Mouse (Mus musculus) liver, embryonic 12.5 days (tissue): ENCODE data around the gene Clcn3. TPM values are rescaled to one million over a fixed set of nuclear protein-coding genes. Genes with fewer than 3 reads are reported as not detected.
A peak's percentile ranks its signal among the peaks of the same experiment; 100 is the strongest.

ENCODE experiments used
- ATAC-seq: fragments of 200-750 bp; cut with Nextera tagmentation; 2 replicates; pipeline ENCODE4 v1.8.0; 2017; ENCODE audit warnings: moderate number of reproducible peaks, mild to moderate bottlenecking, moderate library complexity
- H3K27ac ChIP-seq: fragments of 300-500 bp; sonication (generic); 2 replicates; pipeline ENCODE4 v1.5.1; 2016; ENCODE audit warnings: mild to moderate bottlenecking
- H3K27me3 ChIP-seq: fragments of 300-500 bp; sonication (generic); replicated peaks from 2 replicates; pipeline ENCODE4 v1.6.1; 2016; ENCODE audit warnings: mild to moderate bottlenecking, moderate library complexity
- H3K36me3 ChIP-seq: fragments of 300-500 bp; sonication (generic); 2 replicates; pipeline ENCODE4 v1.6.1; 2016; ENCODE audit warnings: mild to moderate bottlenecking, moderate library complexity
- H3K4me1 ChIP-seq: fragments of 300-500 bp; sonication (generic); 2 replicates; pipeline ENCODE4 v1.6.1; 2016
- H3K4me2 ChIP-seq: fragments of 300-500 bp; sonication (generic); 2 replicates; pipeline ENCODE4 v1.6.1; 2016; ENCODE audit warnings: mild to moderate bottlenecking, moderate library complexity
- H3K4me3 ChIP-seq: fragments of 300-500 bp; sonication (generic); 2 replicates; pipeline ENCODE4 v1.5.1; 2016; ENCODE audit warnings: mild to moderate bottlenecking, moderate library complexity
- H3K9ac ChIP-seq: fragments of 300-500 bp; sonication (generic); 2 replicates; pipeline ENCODE4 v1.6.1; 2016; ENCODE audit warnings: mild to moderate bottlenecking, moderate library complexity
- H3K9me3 ChIP-seq: fragments of 300-500 bp; sonication (generic); replicated peaks from 2 replicates; pipeline ENCODE4 v1.6.1; 2016; ENCODE audit warnings: mild to moderate bottlenecking, moderate library complexity
- WGBS: fragments of 180-500 bp; shearing (Covaris S2); methylation state at CpG from one replicate; pipeline ENCODE4 v1.1.7; 2016; ENCODE audit not compliant: insufficient replicate concordance; 5-methylcytosine and 5-hydroxymethylcytosine counted together
- polyA plus RNA-seq: library from polyadenylated mRNA; unstranded; fragments of >200 nt; fragmentation: Nextera tagmentation; extraction: Ambion mirVana; gene quantifications from 2 replicates; pipeline ENCODE4 v1.2.1, GENCODE M21; 2016

The Clcn3 gene
- polyA plus RNA-seq, 1 experiment from 2014 or later = 44.9 TPM

- H3K4me2 ChIP-seq = peak overlapping the region; percentile 48
- no peaks in the 10 kb centered on the region for H3K27me3 ChIP-seq
- no peak for ATAC-seq
- H3K36me3 ChIP-seq = no peaks in the 10 kb centered on the region
- peak overlapping the region; percentile 39; the same call in 1 of the 2 replicates for H3K9ac ChIP-seq
- no peaks in the 10 kb centered on the region for H3K9me3 ChIP-seq
- 79% methylated on average over 4 of the region's 4 CpGs for WGBS
- H3K4me3 ChIP-seq = peak overlapping the region; percentile 23
- H3K4me1 ChIP-seq = peaks cover 55% of the 10 kb centered on the region
- H3K27ac ChIP-seq = peak overlapping the region; percentile 70
These were observed 31.8 kb downstream of the Clcn3 start for GRCm38 (mm10) chr8:60951271-60951670.

- peak overlapping the region; percentile 46 for H3K27ac ChIP-seq
- H3K36me3 ChIP-seq = no peaks in the 10 kb centered on the region
- H3K4me3 ChIP-seq = no peak overlapping the region
- peak overlapping the region; percentile 31 for H3K4me2 ChIP-seq
- 36% methylated on average over 4 of the region's 4 CpGs for WGBS
- ATAC-seq = no peak
- peaks cover 52% of the 10 kb centered on the region for H3K4me1 ChIP-seq
- H3K9ac ChIP-seq = no peak overlapping the region
- H3K27me3 ChIP-seq = no peaks in the 10 kb centered on the region
- no peaks in the 10 kb centered on the region for H3K9me3 ChIP-seq
These were observed 33.2 kb downstream of the Clcn3 start for GRCm38 (mm10) chr8:60949859-60950258.

DNA sequence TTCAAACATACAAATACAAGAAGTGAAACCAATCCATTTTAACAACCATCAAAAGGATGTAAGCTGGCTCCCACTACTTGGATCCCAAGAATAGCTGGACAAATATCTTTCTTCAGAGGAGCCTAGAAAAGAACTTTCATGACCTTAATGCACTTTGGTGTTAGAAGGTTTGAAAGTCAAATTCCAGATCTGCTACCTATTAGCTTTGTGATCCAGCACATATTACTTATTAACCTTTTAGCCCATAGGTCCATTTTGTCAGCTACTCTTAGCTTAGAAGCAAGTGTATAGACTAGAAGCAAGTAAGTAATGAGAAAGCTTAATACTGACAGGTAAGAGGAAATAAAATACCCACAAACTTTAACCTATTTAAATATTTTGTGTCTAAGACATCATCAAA, 35.6 kb downstream of the Clcn3 start:
- H3K27me3 ChIP-seq = no peaks in the 10 kb centered on the region
- peaks cover 52% of the 10 kb centered on the region for H3K4me1 ChIP-seq
- no peak overlapping the region for H3K4me2 ChIP-seq
- no peaks in the 10 kb centered on the region for H3K9me3 ChIP-seq
- no peak for ATAC-seq
- no peak overlapping the region for H3K4me3 ChIP-seq
- no peak overlapping the region for H3K9ac ChIP-seq
- no peaks in the 10 kb centered on the region for H3K36me3 ChIP-seq
- no peak overlapping the region for H3K27ac ChIP-seq

DNA sequence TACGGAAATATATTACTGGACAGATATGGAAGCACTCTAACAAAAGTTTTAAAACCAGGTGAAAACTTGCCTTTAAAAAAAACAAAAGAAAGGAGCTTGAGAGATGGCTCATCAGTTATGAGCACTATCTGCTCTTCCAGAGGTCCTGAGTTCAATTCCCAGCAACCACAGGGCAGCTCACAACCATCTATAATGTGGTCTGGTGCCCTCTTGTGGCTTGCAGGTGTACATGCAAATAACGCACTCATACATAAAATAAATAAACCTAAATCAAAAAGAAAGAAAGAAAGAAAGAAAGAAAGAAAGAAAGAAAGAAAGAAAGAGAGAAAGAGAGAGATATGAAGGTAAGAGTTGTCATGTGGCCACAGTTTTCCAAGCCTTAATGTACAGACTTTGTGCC, 40.2 kb downstream of the Clcn3 start:
- Histone ChIP-seq H3K4me1 (peaks cover 49% of the 10 kb centered on the region), H3K9ac (no peak overlapping the region), H3K27me3 (no peaks in the 10 kb centered on the region), H3K4me2 (no peak overlapping the region), H3K9me3 (no peaks in the 10 kb centered on the region), H3K4me3 (no peak overlapping the region), H3K36me3 (peaks cover 16% of the 10 kb centered on the region), H3K27ac (no peak overlapping the region)
- WGBS = 95% methylated on average over 2 of the region's 2 CpGs
- ATAC-seq = no peak

GRCm38 (mm10) chr8:60938717-60939424, 44.2 kb downstream of the Clcn3 start:
- Histone ChIP-seq H3K4me3 (no peak overlapping the region), H3K9ac (peak overlapping the region; percentile 2; the same call in 1 of the 2 replicates), H3K4me1 (peaks cover 39% of the 10 kb centered on the region), H3K4me2 (peak overlapping the region; percentile 44), H3K36me3 (peaks cover 54% of the 10 kb centered on the region), H3K27me3 (no peaks in the 10 kb centered on the region), H3K9me3 (no peaks in the 10 kb centered on the region), H3K27ac (peak overlapping the region; percentile 72)
- 16% methylated on average over 3 of the region's 3 CpGs for WGBS
- peak; percentile 85 for ATAC-seq

GRCm38 (mm10) chr8:60933617-60934016, 49.5 kb downstream of the Clcn3 start:
- H3K4me3 ChIP-seq = no peak overlapping the region
- no peak for ATAC-seq
- H3K27ac ChIP-seq = no peak overlapping the region
- H3K9me3 ChIP-seq = no peaks in the 10 kb centered on the region
- H3K9ac ChIP-seq = no peak overlapping the region
- H3K4me1 ChIP-seq = peaks cover 15% of the 10 kb centered on the region
- H3K4me2 ChIP-seq = no peak overlapping the region
- H3K27me3 ChIP-seq = no peaks in the 10 kb centered on the region
- H3K36me3 ChIP-seq = peaks cover 78% of the 10 kb centered on the region

DNA sequence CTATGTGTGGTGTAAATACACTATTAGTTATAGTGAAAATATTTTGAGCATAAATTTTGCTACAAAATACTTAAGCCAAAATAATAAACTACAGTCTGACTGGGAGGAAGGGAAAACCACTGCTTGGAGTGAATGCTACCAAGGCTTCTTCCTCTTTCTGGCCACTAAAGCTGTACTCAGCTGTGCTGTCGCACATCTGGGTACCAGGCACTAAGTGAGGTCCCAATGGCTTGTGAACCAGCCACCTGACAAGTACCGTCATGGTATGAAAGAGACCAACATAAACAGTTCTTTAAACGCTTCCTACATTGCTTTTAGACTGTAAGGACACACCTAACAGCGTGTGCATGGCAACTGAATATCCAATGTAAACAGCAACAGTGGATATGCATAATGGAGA, 62.9 kb downstream of the Clcn3 start:
- Histone ChIP-seq H3K9ac (no peak overlapping the region), H3K4me2 (no peak overlapping the region), H3K36me3 (peaks cover 80% of the 10 kb centered on the region), H3K9me3 (no peaks in the 10 kb centered on the region), H3K27me3 (no peaks in the 10 kb centered on the region), H3K4me3 (no peak overlapping the region), H3K4me1 (no peaks in the 10 kb centered on the region), H3K27ac (no peak overlapping the region)
- 86% methylated on average over 4 of the region's 4 CpGs for WGBS
- ATAC-seq = no peak

DNA sequence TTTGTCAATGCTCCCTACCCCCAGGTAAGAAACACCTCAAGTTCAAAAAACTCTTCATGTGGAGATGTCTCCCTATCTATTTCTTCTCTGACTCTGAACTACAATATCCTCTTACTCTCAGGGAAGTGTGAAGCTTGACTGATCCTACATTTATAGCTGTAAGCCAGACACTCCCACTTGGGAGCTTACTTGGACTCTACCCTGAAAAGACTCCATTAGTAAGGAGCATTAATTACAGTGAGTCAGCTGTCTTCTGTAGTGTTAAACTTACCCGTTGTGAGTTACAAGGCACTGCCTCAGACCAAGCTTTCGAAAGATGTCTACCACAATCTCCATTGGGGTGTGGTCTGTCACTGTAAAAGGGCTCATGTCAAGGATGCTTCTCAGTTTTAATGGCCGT, 64.0 kb downstream of the Clcn3 start:
- Histone ChIP-seq H3K36me3 (peaks cover 84% of the 10 kb centered on the region), H3K27ac (no peak overlapping the region), H3K4me2 (no peak overlapping the region), H3K4me3 (no peak overlapping the region), H3K9me3 (no peaks in the 10 kb centered on the region), H3K9ac (no peak overlapping the region), H3K4me1 (no peaks in the 10 kb centered on the region), H3K27me3 (no peaks in the 10 kb centered on the region)
- 83% methylated on average over 3 of the region's 3 CpGs for WGBS
- no peak for ATAC-seq

DNA sequence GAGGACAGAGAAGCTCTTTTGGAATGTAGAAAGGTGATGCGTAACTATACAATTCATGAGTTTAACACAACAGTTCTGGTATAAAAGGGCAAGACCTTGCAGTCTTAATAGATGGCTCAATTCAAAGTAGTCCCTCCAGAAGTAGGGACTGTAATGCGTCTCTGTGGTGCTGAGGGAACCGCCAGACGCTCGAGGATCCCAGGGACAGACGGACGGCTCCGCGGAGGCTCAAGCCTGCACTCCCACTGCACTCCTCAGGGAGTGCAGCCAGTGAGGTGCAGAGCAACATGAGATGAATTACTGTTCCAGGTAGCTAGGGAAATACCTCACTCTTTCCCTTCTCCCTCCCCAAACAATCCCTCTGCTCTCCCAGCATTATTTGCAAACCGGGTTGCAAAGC, 70.5 kb downstream of the Clcn3 start:
- no peak for ATAC-seq
- H3K27ac ChIP-seq = no peak overlapping the region
- H3K36me3 ChIP-seq = peaks cover 91% of the 10 kb centered on the region
- no peak overlapping the region for H3K4me2 ChIP-seq
- no peaks in the 10 kb centered on the region for H3K27me3 ChIP-seq
- H3K4me1 ChIP-seq = no peaks in the 10 kb centered on the region
- no peak overlapping the region for H3K9ac ChIP-seq
- WGBS = 84% methylated on average over 10 of the region's 10 CpGs
- no peaks in the 10 kb centered on the region for H3K9me3 ChIP-seq
- no peak overlapping the region for H3K4me3 ChIP-seq

GRCm38 (mm10) chr8:60912081-60912480, 71.0 kb downstream of the Clcn3 start:
- H3K4me3 ChIP-seq = no peak overlapping the region
- no peak overlapping the region for H3K27ac ChIP-seq
- ATAC-seq = no peak
- H3K4me1 ChIP-seq = no peaks in the 10 kb centered on the region
- H3K9me3 ChIP-seq = no peaks in the 10 kb centered on the region
- no peak overlapping the region for H3K9ac ChIP-seq
- H3K27me3 ChIP-seq = no peaks in the 10 kb centered on the region
- peaks cover 91% of the 10 kb centered on the region for H3K36me3 ChIP-seq
- no peak overlapping the region for H3K4me2 ChIP-seq
- WGBS = 88% methylated on average over 4 of the region's 4 CpGs

GRCm38 (mm10) chr8:60900147-60900546, 83.0 kb downstream of the Clcn3 start:
- H3K27ac ChIP-seq = no peak overlapping the region
- no peaks in the 10 kb centered on the region for H3K9me3 ChIP-seq
- WGBS = 79% methylated on average over 9 of the region's 9 CpGs
- H3K4me1 ChIP-seq = peaks cover 11% of the 10 kb centered on the region
- no peak for ATAC-seq
- H3K27me3 ChIP-seq = no peaks in the 10 kb centered on the region
- no peak overlapping the region for H3K4me2 ChIP-seq
- no peak overlapping the region for H3K9ac ChIP-seq
- H3K36me3 ChIP-seq = peaks cover 88% of the 10 kb centered on the region
- no peak overlapping the region for H3K4me3 ChIP-seq

DNA sequence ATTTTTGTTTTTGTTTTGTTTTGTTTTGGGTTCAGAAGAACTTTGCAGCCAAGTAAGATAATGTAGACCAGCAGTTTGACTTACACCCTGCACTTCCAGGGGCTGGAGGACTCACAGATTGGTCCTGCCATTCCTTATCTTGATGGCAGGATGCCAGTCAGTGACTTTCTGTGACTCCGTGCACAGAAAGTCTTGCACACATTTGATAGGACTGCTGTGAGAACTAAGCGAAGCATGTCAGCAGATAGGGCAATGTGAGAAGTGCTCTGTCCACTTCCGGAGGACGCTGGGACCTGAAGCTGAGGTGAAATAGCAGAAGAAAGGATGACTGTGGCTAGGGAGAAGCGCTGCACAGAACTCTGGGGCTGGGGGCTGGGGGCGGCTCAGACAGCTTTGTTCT, 87.2 kb downstream of the Clcn3 start:
- Histone ChIP-seq H3K4me3 (no peak overlapping the region), H3K36me3 (peaks cover 85% of the 10 kb centered on the region), H3K9ac (no peak overlapping the region), H3K27ac (peak overlapping the region; percentile 37; the same call in 1 of the 2 replicates), H3K27me3 (no peaks in the 10 kb centered on the region), H3K4me2 (peak overlapping the region; percentile 12; the same call in 1 of the 2 replicates), H3K4me1 (peaks cover 41% of the 10 kb centered on the region), H3K9me3 (no peaks in the 10 kb centered on the region)
- 49% methylated on average over 6 of the region's 6 CpGs for WGBS
- ATAC-seq = peak; percentile 82

DNA sequence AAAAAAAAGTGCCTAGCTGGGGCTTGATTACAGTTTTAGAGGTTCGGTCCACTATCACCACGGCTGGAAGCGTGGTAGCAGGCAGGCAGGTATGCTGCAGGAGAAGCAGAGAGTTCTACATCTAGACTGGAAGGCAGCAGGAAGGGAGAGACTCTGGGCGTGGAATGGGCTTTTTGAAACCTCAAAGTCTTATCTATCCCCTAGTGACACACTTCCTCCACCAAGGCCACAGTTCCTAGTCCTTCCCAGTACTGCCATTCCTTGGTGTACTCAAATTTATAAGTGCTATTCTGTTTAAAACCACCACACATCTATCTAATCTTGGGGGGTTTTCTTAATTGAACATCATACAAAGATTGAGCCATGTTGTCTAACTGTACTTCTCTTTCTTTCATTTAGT, 91.3 kb downstream of the Clcn3 start:
- peak overlapping the region; percentile 80 for H3K4me2 ChIP-seq
- 79% methylated on average over 4 of the region's 4 CpGs for WGBS
- no peak overlapping the region for H3K9ac ChIP-seq

More for the DNA sequence above, 91.3 kb downstream of the Clcn3 start:
- peaks cover 46% of the 10 kb centered on the region for H3K4me1 ChIP-seq
- H3K4me3 ChIP-seq = peak overlapping the region; percentile 78
- H3K36me3 ChIP-seq = peaks cover 48% of the 10 kb centered on the region
- H3K27me3 ChIP-seq = 0 out of 2 replicates have a peak, but pooled peaks cover 6% of the 10 kb centered on the region
- H3K27ac ChIP-seq = no peak overlapping the region
- no peak for ATAC-seq
- no peaks in the 10 kb centered on the region for H3K9me3 ChIP-seq
